Mouse (Mus musculus) yolk sac, embryonic 10.5 days (tissue): ENCODE measurements at regions not wholly inside any gene's neighbourhood (a gene's known extent, or its start where the extent isn't known, plus 50 kb on each side); places are given as distances from the start of the nearest gene placed in this dataset.

Source experiments
- DNase-seq: peaks from one replicate; pipeline ENCODE4 v3.0.0-alpha.2; 2017; ENCODE audit warnings: low spot score

- DNase-seq, result no peak
These were observed 101.4 kb upstream of the Prok2 start for GRCm38 (mm10) chr6:99827625-99828024.

DNA sequence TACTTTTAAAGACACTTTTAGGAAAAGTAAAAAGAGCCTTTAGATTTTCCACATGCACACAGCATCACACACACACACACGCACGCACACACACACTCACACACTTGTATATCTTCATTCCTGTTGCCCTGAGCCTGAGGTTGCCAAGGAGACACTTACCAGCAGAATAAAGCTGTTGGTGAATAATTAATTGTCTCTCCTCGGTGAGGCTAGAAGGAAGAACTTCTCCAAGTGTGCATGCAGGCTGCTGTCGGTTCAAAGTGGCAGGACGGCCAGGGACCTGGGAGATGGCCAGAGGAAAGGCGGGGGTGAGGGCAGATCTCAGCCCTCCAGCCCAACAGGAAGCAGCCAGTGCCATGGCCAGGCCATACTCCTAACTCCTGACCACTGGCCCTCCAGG, 98.6 kb upstream of the Prok2 start:
- DNase-seq, result no peak

DNA sequence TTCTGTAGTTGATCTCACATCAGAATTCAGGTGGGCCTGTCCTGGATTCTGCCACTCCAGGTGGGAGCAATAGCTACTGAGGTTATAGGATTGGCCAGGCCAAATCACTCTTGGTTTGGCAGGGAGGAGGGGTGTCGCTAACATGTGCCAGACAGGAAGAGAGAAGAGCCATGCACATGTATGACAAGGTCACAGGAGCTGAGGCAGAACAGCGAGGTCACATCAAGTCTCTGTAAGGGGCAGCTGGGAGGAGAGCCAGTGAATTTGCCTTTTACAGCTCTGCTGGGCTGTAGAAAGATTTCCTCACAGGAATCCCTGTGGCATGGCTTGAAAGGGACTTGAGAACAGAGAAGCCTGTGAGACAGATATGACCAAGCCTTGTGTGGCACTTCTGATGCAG, 96.3 kb upstream of the Prok2 start:
- DNase-seq, result no peak

- DNase-seq, result no peak
These were observed 93.2 kb upstream of the Prok2 start for GRCm38 (mm10) chr6:99819255-99819929.

GRCm38 (mm10) chr6:99818486-99818885, 92.3 kb upstream of the Prok2 start:
- DNase-seq, result no peak

DNA sequence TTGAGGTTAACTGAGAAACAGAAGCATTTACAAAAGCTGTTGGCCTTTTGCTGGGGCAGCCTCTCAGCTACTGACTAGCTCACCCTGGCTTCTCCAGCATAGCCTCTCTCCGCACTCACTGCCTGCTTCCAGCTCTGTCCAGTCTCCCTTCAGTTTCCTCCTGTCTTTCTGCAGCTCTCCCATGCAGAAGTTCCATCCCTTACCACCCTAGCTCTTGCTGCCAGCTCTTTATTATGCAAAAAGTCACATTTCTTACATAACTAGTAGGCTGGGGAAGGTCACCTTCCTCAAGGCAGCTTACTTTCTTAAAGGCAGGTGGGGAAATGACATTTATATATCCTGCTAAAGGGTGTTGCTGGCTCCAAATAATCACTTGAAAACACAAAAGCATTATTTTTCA, 91.1 kb upstream of the Prok2 start:
- no peak for DNase-seq

DNA sequence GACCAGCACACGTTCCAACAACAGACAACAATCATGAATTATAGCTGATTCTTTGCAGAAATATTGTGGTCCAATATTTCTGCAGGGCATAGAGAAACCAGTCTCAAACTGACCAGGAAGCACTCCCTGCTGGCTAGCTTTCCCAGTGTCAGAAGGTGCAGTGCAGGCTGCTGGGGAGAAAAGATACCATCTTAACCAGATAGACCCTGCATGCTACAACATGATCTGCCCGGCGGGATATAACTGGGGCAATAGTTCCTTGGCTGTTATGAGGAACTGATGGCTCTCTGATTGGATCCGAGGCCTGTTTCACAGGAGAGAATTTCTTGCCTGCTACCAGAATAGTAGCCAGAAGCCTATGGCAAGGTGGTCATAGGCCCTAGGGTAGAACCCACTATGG, 86.9 kb upstream of the Prok2 start:
- DNase-seq, result no peak

GRCm38 (mm10) chr6:99811842-99812241, 85.7 kb upstream of the Prok2 start:
- DNase-seq, result no peak

GRCm38 (mm10) chr6:99810974-99811798, 85.0 kb upstream of the Prok2 start:
- DNase-seq, result peak; percentile 16

DNA sequence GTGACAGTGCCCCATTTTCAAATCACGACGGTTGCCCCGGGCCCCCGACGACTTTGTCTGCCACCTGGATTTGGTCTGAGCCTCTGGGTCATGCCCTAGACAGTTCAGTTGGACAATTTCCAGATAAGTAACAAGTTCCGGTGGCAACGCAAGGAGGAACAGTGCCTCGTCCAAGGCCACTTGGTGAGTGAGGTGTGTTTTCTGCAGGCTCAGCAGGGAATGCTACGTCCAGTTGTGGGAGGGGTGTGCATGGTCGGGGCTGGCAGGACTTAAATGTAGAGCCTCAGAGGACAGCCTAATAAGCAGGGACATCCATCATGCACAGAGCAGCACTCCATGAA, 78.7 kb upstream of the Prok2 start:
- DNase-seq, result no peak

- DNase-seq, result peak; percentile 83
These were observed 78.1 kb upstream of the Prok2 start for GRCm38 (mm10) chr6:99803983-99804904.

DNA sequence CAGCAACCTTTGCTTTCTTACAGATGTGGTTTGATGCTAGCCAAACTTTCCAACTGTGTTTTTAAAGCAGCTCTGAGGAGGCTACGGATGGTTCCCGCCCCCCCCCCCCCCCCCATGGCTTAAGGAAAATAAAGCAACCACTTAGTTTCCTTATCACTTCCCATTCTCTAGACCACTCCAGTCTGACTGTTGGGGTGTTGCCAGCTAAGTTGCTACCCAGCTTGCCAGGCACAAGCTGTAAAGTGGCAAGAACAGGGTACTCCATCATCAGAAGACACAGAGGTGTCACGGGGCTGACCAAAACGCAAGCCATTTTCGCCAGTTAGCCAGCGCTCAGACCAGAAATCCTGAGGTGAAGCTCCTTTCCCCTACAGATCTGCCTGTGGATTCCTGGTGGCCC, 74.7 kb upstream of the Prok2 start:
- no peak for DNase-seq

GRCm38 (mm10) chr6:99800324-99800723, 74.1 kb upstream of the Prok2 start:
- no peak for DNase-seq

DNA sequence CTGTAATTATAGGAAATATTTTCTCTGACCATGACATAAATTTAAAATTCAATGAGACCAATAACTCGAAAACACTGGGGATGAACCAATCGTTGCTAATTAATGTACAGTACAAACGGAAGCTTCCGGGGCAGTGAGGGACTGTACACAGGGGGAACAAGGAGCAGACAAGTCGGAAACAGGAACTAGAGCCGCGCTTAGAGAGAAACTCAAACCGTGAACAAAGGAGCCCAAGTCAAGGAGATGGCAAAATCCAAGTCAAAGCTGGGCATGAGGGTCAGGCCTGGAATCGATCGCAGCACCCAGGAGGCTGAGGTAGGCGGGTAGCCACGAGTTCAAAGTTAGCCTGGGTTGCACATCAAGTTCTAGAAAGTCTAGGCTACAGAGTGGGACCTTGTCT, 70.2 kb upstream of the Prok2 start:
- DNase-seq, result no peak

- no peak for DNase-seq
These were observed 67.4 kb upstream of the Prok2 start for GRCm38 (mm10) chr6:99793546-99793945.

GRCm38 (mm10) chr6:99792353-99792752, 66.2 kb upstream of the Prok2 start:
- DNase-seq, result no peak

DNA sequence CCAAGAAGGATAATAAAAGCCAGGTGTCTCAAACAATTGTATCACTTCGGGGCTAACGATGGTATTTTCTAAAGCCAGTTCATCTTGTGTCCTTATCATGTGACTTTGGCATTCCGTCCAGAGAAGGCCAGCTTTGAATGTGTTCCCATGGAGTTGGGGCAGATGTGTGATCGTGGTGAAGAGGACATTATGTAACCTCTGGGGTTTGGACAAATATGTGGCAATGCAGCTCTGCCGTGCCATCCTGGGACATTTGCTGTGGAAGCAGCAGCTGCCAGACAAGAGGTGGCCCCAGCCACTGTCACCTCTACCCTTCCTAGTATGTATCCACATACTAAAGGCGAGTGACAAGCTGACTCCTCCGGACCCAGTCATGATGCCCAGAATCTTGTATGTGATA, 60.8 kb upstream of the Prok2 start:
- DNase-seq, result no peak

DNA sequence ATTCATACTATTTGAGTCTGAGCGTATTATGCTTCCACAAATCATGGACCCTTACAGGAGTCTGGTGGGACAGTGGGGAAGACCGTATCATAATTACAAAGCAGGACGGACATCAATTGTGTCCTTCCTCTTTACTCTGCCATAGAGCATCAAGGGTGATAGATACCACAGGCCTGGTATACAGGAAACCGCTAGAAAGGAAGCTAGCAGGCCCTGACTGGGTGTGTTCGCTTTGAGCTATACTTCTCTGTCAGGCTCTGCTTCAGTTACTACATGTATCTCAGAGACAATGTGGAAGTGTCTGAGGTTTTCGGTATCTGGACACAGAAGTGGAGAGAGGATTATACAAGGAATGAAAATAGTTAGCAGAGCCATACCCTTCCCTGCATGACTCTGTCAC, 59.0 kb upstream of the Prok2 start:
- DNase-seq, result no peak

DNA sequence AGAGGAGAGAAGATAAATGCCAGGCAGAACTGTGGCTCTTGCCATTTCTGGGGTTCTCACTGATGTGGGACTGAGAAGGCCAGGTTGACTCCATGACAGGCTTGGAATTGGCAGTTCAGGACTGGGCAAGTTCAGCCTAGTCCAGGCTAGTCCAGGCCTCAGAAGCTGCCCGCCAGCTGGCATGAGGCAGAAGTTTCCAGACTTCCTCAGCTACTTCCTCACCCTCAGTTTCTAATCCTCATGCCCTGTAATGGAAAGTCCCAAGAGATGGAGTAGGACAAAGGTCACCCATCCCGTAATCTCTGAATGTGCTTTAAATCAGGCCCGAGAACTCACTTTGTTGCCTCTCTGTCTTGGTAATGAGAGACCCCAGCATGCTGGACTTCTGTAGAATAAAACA, 58.6 kb upstream of the Prok2 start:
- no peak for DNase-seq

- no peak for DNase-seq
These were observed 58.1 kb upstream of the Prok2 start for GRCm38 (mm10) chr6:99784285-99784684.

DNA sequence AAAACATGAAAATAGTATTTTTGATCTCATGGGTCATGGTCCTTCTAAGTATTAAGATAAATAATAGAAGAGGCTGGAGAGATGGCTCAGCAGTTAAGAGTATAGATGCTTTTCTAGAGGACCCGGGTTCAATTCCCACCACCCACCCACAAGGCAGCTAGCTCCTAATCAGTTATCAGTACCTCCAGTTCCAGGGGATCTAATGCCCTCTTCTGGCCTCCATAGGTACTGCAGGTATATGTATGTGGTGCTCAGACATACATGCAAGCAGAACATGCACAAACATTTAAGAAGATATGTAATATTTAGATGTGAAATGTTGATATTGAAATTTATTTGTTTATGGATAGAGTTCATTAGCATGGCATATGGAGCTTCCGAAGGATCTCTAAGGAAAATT, 56.8 kb upstream of the Prok2 start:
- DNase-seq, result no peak
